Mouse (Mus musculus) naive thymus-derived CD4-positive, alpha-beta T cell, adult 2 months (primary cell): ENCODE data around the gene Tbc1d5.

ENCODE experiments used
- DNase-seq: peaks from one replicate; pipeline ENCODE4 v3.0.0-alpha.2; 2011; ENCODE audit warnings: low read depth

Tbc1d5 gene

DNA sequence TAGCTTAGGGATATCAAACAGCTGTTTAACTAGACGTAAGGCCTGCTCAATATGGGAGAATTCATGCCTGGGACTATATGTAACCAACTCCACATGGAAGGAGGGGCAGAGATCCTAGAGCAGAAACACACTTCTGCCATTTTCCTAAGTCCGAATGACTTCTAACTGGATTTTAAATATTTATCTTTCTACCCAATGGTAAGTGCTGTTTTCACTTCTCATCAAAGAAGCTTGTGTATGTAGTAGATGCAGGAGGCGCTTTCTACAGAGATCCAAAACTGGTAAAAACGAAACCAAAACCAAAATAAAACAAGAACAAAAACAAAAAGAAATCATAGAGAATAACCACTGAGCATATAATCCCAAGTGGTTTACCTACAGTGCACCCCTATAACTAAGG, 299.2 kb downstream of the Tbc1d5 start:
- peak; percentile 59 for DNase-seq

GRCm38 (mm10) chr17:50876451-50876850, 302.7 kb downstream of the Tbc1d5 start:
- no peak for DNase-seq

DNA sequence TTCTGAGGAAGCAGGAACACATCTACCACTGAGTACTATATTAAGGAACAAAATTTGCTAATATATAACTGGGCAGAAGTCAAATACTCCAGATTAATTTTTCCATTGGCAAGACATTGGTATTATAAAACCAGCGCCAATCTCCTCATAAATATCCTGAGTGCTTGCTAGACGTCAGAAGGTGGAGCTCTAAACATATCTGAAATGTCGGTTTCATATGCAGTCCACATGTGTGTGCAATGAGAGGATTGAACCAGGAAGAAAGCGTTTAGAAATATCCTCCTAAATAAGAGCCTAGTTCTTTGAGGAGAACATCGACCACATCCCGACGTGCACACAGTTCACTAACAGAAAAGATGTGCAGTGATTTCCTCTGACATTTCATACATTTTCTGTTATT, 305.1 kb downstream of the Tbc1d5 start:
- DNase-seq = no peak

- no peak for DNase-seq
These were observed 306.6 kb downstream of the Tbc1d5 start for GRCm38 (mm10) chr17:50872600-50872999.

DNA sequence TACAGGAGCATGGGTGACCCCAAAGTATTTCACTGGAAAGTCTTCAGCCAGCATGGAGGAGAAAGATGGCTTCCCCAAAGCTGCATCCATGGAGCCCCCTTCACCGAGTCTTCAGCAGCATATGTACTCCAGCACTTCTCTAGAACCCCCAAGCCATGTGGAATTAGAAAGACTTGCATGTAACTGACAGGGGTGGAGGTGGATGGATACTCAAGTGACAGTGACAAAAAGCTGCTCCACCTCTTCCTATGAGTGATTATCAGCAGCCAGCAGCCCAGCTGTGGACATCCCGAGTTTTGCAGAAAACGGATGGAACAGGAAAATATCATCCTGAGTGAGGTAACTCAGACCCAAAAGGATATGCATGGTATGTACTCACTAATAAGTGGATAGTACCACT, 311.9 kb downstream of the Tbc1d5 start:
- no peak for DNase-seq

- no peak for DNase-seq
These were observed 314.4 kb downstream of the Tbc1d5 start for GRCm38 (mm10) chr17:50864781-50865180.

DNA sequence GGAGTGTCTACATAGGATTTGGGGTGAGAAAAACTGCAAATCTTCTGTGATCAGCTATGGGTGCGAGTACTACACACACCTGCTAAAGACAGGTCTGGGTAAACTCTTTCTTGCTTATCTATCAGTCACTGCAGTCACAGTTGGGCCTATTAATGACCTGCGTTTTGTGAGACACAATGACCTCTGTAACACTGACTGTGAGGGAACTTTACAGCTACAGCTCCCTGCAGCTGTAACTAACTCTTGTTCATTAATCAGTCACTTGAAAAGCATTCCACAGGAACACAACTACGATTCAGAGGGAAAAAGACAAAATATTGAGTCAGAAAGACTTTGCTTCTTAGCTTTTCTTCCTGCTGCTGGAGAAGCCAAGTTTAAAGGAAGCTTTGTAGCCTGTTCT, 325.9 kb downstream of the Tbc1d5 start:
- DNase-seq = no peak

DNA sequence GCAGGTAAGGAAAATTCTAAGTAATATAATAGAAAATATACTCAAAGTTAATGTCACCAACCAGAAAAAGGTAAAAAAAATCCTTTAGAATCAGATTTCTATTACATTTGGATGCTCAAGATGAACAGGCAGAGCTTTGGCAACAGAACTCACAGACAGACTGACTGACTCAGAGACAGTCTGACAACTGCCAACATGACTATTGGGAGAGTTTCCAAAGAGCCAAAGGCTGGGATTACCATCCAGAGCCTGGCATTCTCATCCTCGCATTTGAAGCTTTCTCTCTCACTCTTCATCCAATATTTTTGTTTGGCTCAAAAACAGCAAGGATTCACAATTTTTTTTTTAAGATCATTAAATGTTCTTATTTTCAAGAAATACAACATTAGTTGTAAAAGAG, 327.8 kb downstream of the Tbc1d5 start:
- DNase-seq = no peak

DNA sequence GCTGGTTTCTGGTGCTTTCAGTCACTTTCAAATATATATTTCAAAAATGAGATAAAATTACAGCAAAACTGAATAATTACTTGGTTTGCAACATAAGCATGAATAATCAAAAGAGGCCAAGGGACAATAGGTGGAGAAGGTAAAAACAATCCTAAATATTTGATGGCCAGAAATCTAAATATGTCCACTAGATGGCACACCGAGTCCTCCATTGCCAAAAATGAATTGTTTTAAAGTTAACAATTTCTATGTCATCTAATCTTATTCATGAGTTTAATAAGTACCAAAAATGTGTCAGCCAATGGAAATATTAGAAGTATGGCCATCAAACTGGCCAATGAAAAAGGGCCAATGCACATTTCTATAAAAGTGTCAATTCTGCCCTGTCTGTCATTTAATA, 365.1 kb downstream of the Tbc1d5 start:
- peak; percentile 58 for DNase-seq

DNA sequence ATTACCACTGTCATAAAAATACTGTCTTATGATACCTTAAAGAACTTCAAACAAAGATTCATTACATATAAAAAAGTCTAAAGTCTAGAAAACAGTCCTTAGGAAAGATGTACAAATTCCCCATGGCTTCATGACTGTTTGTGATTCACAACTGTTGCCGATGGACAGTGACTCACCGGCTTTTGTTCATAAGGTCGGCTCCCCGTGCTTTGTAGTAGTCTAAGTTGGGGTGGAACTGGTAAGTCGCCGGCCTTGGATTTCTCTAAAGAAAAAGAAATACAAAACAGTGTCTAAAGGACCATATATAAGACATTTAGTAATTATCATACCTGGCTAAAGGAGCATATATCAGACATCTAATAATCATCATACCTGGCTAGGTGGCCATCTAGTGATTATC, 365.6 kb downstream of the Tbc1d5 start:
- DNase-seq = no peak

- no peak for DNase-seq
These were observed 373.5 kb downstream of the Tbc1d5 start for GRCm38 (mm10) chr17:50805631-50806030.

DNA sequence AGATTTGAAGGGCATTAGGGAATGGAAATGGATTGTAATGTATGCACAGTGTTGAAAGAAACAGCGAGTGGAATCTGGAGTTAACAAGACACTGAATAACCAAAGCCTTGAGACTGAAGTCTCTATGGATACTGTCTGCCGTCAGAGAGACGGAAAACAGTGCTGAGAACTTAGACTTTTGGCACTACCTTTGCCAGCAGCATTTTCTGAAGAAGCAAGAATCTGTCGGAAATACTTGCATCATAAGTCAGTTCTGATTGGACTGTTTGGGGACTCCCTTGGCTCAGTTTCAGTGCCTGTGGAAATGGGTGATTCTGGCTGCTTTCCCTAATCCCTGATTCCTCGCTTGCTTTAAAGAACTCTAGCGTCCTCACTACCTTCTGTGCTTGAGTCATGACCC, 375.9 kb downstream of the Tbc1d5 start:
- no peak for DNase-seq

DNA sequence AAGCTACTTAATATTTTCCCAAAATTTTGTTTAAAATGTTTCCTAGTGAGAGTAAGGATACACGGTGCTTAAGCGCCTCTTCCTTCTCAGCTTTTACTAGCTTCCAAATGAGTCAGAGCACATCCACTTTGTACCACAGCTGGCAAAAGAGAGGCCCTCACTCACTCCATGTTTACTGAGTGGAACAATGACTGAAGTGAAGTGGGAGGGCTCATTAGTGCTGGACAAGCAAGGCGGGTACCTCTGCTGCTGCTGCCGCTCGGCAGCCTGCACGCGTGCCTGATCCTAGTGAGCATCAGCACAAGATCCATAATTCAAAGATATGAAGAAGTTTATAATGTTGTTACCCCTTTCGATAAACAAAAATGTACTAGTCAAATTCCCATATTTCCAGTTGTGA, 376.8 kb downstream of the Tbc1d5 start:
- no peak for DNase-seq

- peak; percentile 82 for DNase-seq
These were observed 383.6 kb downstream of the Tbc1d5 start for GRCm38 (mm10) chr17:50795445-50796095.

- no peak for DNase-seq
These were observed 387.5 kb downstream of the Tbc1d5 start for GRCm38 (mm10) chr17:50791671-50792070.

DNA sequence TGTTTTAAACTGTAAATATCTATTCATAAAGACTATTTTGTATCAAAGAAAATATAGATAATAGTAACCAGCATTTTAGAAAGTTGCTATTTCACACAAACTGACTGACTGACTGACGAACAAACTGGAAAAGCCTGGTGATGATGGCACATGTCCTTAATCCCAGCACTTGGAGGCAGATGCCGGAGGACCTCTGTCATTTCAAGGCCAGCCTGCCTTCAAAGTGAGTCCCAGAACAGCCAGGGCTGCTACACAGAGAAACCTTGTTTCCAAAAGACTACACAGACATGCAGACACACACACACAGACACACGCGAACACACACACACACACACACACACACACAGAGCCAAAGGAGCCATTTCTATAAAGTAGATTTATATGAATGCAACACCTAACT, 390.3 kb downstream of the Tbc1d5 start:
- DNase-seq = no peak

GRCm38 (mm10) chr17:50775247-50775646, 403.9 kb downstream of the Tbc1d5 start:
- no peak for DNase-seq

GRCm38 (mm10) chr17:50764387-50764786, 414.8 kb downstream of the Tbc1d5 start:
- DNase-seq = no peak

DNA sequence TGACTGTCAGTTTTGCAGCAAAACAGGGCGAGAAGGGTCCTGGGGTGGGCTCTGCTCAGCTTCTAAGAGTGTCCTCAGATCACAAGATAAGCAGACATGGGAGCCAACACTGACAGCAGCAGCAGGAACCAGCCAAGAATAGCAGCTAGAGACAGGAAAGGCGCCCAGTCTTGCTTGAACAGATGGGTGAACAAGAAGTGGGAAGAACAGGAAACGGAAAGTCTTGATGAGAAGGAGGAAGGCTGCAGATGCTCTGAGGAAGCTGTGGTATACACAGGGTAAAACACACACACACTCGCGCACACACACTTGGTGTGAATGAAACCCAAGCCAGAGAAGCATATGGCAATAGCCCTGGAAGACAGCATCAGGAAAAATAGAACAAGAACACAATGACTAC, 415.7 kb downstream of the Tbc1d5 start:
- peak; percentile 5 for DNase-seq

GRCm38 (mm10) chr17:50762231-50762630, 416.9 kb downstream of the Tbc1d5 start:
- DNase-seq = no peak

DNA sequence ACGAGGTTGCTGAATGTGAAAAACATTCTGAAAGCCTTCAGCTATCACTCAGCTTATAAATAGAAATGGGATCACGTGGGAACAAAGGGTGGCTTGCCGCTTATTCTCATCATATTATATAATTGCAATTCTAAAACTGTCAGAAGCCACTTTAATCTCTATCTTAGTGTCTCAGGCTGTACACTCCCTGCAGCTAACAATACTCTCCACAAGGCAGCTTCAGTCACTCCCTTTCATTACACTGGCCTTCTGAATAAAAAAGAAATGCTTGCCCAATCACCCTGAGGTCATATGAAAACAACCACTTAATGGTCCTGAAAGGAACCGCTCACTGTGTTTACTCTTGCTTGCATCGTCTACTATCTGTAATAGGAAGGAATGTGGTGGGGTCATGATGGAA, 418.1 kb downstream of the Tbc1d5 start:
- DNase-seq = no peak

- no peak for DNase-seq
These were observed 425.6 kb downstream of the Tbc1d5 start for GRCm38 (mm10) chr17:50753356-50754138.

- DNase-seq = no peak
These were observed 426.4 kb downstream of the Tbc1d5 start for GRCm38 (mm10) chr17:50752753-50753152.

- no peak for DNase-seq
These were observed 427.2 kb downstream of the Tbc1d5 start for GRCm38 (mm10) chr17:50751911-50752310.
